Mouse (Mus musculus) G1E (cell line): ENCODE measurements around the gene Gpsm2.

ENCODE experiments used
- CTCF ChIP-seq: IDR thresholded peaks from 2 replicates; pipeline ENCODE4 v1.5.1; 2012; ENCODE audit warnings: low read depth, low read length, inconsistent platforms, mixed read lengths
- GATA1 ChIP-seq: IDR thresholded peaks from 2 replicates; pipeline ENCODE4 v1.6.1; 2012; ENCODE audit warnings: borderline replicate concordance, low read length, inconsistent platforms, mixed read lengths

GRCm38 (mm10) chr3:108744060-108744459, 22.0 kb upstream of the Gpsm2 start:
- TF ChIP-seq CTCF (no peak), GATA1 (no peak)
